Mouse (Mus musculus) spleen, adult 2 months (tissue): ENCODE data around the gene Pde4dip.

Source experiments
- CTCF ChIP-seq: fragments of 200-500 bp; IDR thresholded peaks from 2 replicates; pipeline ENCODE4 v1.5.1; 2011; ENCODE audit warnings: mild to moderate bottlenecking, inconsistent platforms; ENCODE audit not compliant: insufficient read depth, insufficient read length, insufficient replicate concordance; ENCODE audit errors: extremely low read depth
- POLR2A ChIP-seq: fragments of 200-500 bp; IDR thresholded peaks from 2 replicates; pipeline ENCODE4 v1.6.1; 2011; ENCODE audit warnings: low read depth, low read length, inconsistent platforms

DNA sequence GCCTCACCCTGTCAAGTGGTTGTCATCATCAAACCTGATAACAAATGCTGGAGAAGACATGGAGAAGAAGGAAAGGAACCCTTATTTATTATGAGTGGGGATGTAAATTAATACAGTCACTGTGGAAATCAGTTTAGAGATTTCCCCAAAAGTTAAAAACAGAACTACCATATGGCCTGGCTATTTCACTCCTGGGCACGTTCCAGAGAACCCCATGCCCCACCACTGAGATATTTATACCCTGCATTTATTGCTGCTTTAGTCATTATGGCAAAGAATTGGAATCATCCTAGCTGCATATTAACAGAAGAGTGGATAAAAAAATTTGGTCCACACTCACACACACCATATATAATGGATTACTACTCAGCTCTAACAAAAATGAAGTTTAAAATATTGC is 98.4 kb downstream of the Pde4dip start:
- TF ChIP-seq CTCF = no peak
- no peak for TF ChIP-seq POLR2A
